Mouse (Mus musculus) kidney, postnatal 10 days (tissue): ENCODE results near the gene Ppp1r27.
"Not testable (repeated sequence)": the region's sequence is repeated elsewhere in the genome, so short reads cannot be mapped to it uniquely, and the experiment has no call there.

Experiments
- DNase-seq: peaks from one replicate; pipeline ENCODE4 v3.0.0; 2021; ENCODE audit warnings: mixed read lengths

The Ppp1r27 gene

DNA sequence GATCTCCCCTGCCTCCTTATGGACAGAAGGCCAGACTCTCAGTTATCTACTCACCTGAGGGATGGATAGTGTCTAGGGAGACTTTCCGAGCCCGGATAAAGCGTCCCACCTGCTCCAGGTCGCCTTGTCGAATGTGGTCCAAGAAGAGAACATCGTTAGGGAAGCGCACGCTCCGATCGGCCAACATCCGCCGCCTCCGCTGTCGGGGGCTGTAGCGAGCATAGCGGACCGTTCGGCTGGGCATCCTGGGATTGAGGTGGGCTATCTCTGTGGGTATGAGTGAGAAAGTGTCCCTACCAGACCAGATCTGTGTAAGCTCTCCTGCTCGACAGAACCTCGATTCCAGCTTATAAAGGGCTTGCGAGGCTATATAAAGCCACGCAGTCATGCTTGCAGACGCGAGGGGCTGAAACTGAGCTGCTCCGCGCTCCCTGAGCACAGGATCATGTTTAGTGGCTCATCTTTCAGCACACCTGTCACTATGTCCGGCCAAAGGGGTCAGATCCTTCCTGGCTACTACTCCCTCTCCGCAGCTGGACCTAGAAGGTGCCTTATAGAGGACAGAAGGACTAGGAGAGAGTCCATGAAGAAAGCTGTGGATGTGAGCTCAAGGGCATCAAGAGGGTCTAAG lies at the start of gene Ppp1r27:
Gene Ppp1r27, minus strand, starts transcription at position 323 of the 631 bp plus-strand sequence.
- no peak for DNase-seq

- DNase-seq, result no peak
These were observed 49.8 kb upstream of the Ppp1r27 start for GRCm38 (mm10) chr11:120600716-120601115.

GRCm38 (mm10) chr11:120598990-120599549 lies 48.1 kb upstream of the Ppp1r27 start:
- no peak for DNase-seq

- DNase-seq, result peak; percentile 97
These were observed 47.5 kb upstream of the Ppp1r27 start, which contains the start of the genes Alyref and Anapc11 for GRCm38 (mm10) chr11:120598283-120598989. Alyref (minus strand) TSS chr11:120598365. Anapc11 (plus strand) TSS chr11:120598421.

- DNase-seq, result no peak
These were observed 46.6 kb upstream of the Ppp1r27 start for GRCm38 (mm10) chr11:120597240-120598235.

DNA sequence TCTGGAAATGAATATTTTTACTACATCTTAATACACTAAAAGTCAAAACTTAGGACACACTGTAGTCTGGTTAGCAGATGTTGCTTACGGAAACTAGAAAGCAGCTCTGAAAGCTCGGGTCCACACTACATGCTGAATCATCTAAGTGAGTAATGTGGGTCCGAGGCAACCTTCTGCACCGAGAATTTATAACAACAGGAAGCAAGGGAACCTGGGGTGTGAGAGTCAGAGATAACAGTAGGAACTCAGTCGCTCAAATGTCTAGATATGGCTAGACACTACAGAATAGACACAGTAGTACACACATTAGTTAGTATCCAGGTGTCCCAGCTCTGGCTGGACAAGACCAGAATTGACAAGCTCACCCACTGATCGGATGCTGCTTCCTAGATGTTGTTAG lies 37.6 kb upstream of the Ppp1r27 start:
- DNase-seq, result no peak

DNA sequence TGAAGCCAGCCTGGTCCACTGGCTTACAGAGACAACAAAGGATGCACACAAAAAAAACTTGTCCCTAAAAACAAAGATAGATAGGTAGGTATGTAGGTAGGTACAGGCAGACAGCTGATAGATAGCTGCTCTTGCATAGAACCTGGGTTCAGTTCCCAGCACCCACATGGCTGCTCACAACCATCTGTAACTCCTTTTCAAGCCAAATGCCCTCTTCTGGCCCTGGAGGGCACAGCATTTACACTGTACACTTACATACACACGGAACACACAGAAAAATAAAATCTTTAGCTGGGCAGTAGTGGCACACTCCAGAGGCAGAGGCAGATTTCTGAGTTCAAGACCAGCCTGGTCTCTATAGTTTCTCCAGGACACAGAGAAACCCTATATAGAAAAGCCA lies 33.0 kb upstream of the Ppp1r27 start:
- DNase-seq, result no peak

DNA sequence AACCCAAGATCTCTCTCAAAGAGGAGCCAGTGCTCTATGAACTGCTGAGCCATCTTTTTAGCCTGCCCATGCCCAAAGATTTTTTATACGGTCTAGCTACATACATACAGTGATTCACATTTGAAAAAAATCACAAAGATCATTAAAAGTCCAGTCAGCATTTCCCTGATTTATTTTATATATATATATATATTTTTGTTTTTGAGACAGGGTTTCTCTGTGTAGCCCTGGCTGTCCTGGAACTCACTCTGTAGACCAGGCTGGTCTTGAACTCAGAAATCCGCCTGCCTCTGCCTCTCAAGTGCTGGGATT lies 32.0 kb upstream of the Ppp1r27 start:
- not testable (repeated sequence) for DNase-seq

DNA sequence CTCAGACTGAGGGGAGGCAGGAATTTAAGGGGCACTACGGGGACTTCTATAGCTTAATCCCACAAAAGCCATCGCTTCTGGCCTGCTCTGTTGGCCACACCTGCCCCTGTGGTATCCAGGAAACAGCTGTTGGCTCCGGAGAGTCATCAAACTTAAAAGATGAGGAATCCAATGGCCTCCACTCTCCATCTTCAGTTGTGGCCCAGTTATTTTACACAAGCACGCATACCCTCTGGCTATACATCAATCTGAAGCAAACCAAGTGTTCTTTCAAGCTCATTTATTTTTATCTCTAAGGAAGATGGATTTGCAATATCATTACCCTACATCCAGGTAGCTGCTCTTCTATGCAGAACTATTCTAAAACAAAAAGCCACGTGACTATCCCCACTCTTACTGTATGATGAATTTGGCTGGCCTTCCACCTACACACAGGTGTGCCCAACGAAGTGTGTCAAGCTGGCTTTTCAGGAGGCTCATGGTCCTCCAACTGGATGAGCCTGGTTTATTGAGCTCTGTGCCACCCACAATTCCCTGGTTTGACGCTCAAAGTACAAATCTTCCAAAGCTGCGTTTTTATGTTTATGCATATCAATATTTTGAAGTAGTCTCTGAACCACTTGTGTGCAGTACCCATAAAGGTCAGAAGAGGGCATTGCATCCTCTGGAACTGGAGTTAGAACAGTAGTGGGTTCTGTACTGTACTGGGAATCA lies 31.5 kb upstream of the Ppp1r27 start:
- DNase-seq, result no peak

DNA sequence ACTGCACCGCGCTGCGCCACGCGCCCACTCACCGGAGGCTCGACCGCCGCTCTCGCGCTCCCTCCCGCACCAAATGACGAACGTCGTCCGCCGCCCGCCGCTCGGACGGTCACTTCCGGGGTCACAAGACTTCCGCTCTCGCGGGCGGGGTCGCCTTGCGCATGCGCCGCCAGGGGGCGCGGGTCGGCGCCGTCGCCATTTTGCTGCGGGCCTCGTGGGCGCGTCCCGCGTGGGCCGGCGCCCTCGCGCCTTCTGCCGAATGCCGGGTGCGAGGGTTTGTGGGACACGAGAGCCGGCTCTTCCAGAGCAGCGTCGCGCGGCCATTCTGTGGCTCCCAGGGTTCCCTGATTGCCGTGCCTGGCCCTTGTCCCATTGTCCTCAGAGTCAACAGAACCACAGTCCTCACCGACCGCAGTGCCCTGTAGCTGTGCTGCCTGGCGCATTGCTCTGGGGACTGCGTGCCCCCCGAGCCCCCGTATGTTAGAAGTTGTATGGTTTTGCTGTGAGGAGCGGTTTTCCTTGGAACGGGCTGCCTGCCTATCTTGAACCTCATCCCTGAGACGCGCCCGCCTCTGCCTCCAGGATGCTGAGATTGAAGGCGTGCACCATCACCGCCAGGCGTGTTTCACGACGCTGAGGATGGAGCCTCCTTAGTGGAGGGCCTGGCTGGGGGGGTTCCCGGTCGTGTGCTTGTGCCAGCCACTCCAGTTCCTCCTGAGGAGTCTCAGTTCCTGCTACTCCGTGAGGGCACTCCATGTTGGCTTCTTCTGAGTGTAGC lies 30.7 kb upstream of the Ppp1r27 start, which contains the start of gene Arhgdia:
Gene Arhgdia, minus strand, starts transcription at position 135 of the 778 bp plus-strand sequence.
- DNase-seq, result peak; percentile 94

DNA sequence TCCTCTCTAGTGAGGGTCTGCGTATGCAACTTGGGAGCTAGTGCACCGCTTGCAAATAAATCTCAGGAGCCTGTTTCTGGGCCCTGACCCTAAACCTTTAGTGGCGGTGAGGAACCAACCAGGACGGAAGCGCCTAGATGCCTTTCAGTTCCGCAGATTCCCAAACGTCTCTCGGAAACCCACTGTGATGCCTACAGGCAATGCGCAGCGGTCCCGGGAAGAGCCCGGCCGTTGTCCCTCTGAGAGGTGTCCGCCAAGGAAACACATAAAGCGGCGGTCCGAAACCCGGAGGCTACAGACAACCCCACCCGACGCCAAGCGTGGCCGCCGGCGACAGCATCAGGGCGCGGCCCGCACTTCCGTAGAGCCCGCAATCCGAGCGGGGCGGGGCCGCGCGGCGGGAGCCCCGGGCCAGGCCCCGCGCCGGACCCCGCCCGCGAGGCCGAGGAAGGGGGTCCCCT lies 30.0 kb upstream of the Ppp1r27 start:
- peak; percentile 72 for DNase-seq

DNA sequence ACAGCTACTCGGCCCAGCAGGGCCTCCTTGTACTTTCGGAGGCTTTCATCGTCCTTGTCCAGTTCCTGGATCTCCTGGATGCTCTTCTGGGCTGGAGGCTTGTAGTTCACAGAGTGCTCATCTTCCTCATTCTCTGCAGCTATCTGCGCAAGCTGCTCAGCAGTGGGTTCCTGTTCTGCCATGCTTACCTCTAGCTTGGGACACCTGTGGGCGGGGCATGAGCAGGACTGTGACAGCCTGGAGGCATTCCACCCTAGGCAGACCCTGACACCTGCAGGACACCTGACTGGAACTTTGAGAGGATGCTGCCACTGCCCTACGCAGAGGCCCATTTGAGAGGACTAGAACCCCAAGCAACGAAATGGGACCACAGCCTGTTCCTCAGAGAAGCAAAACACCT lies 29.3 kb upstream of the Ppp1r27 start:
- DNase-seq, result peak; percentile 53

GRCm38 (mm10) chr11:120579316-120580107 lies 28.6 kb upstream of the Ppp1r27 start:
- peak; percentile 85 for DNase-seq

DNA sequence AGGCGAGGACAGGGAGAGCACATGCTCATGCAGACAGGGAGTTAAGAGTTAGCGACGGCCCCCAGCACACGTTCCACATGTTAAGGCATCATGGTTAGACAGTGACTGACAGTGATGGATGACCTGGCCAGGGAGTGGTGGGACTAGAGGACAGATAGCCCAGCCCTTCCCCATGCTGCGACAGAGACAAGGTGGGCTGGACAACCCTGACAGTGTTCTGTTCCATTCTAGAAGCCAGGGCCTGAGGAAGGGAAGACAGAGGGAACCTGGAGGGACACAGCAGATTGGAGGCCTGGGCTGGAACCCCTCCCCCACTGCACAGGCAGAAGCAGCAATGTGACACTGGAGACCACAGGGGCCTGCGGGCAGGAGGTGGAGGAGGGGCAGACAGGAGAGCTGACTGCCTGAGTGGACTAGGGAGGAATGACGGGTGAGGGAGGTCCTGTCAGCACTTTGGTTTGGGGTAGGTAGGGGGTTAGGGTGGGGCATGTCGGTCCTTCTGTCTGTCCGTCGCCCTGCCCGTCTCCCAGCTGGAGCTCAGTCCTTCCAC lies 27.8 kb upstream of the Ppp1r27 start:
- DNase-seq, result peak; percentile 47

- peak; percentile 33 for DNase-seq
These were observed 27.2 kb upstream of the Ppp1r27 start for GRCm38 (mm10) chr11:120578024-120578693.

DNA sequence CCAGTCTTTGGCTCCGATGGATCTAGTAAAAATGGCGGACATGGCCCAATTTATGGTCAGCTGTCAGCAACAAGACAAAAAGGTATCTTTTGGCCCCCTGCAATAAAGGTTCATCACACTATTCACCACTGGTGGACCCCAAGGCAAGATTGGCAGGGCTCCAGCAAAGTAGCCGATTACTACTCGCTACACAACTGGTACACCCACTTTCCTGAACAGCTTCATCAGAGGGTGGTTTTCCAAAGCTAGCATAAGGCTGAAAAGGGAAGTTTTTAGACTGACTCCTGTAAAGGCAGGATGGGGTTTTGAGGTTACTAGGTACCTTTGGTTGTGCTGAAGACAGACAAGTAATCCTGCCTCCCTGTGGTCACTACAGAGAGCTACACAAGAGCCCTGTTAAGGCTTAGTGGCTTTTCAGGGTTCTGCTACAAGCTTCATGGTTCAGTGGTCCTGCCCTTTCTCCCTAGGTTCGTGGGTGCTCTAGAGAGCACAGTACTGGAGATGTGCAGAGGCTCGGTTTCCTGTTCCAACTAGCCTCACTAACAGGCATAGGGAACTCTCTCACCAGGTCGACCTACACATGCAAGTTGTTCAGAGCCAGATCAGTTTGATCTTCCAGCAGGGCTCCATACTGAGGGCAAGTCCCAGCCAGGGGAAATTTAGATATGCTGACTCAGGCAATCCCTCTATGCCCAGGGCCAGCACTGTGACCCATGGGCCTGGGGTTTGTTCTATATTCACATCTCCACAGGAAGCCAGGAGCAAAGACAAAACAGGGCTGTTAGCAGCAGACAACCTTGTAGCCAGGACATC lies 26.5 kb upstream of the Ppp1r27 start:
- DNase-seq, result peak; percentile 47

DNA sequence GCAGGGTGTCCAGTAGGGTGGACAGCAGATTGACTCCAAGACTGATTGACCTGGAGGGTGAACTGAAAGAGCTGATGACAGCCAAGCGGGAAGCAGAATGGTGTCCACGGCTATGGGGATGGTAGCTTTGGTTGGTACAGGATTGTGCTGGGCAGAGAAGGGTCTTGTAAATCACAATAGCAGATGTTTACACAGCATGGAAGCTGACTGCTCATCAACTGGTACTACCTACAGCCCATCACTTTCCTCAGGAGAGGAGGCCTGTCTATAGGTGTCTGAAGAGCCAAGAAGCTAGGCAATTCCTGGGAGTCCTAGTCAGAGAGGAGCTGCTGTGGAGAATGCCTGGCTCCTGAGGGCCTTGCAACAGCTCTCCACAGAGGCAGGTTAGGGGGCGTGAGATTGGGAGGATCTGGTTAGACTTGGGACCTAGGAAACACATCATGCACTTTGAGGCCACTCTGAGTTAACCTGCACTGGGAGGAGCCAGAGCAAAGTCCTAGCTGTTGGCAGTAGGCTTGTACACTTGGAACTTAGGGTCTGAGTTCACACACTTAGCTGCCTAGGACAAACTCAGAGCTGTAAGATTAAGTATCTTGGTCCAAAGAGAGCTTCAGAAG lies 25.5 kb upstream of the Ppp1r27 start:
- DNase-seq, result peak; percentile 69

GRCm38 (mm10) chr11:120575940-120576339 lies 25.0 kb upstream of the Ppp1r27 start:
- no peak for DNase-seq
